Mouse (Mus musculus) megakaryocyte, adult 5-6 weeks (primary cell): Measurements from ENCODE around the gene Mars2. TPM values are rescaled to one million over a fixed set of nuclear protein-coding genes. Genes with fewer than 3 reads are reported as not detected.
A peak's percentile ranks its signal among the peaks of the same experiment; 100 is the strongest.

ENCODE experiments used
- ATAC-seq: 2 replicates; pipeline ENCODE4 v1.8.0; 2016; ENCODE audit warnings: mild to moderate bottlenecking, inconsistent platforms; ENCODE audit not compliant: poor library complexity, severe bottlenecking
- total RNA-seq, 2 experiments: library from RNA; stranded (forward) in 1 of 2; stranded (reverse) in 1 of 2; fragments of 153-499, 151-499 nt in 1 of 2; fragments of 221-1000, 200-1000 nt in 1 of 2; gene quantifications; 2 replicates each; pipeline versions ENCODE4 v1.2.3 to v1.2.4; 2015 to 2017

The Mars2 gene
- total RNA-seq (2015) (2.7 and 3.9 TPM in 2 replicates), total RNA-seq (2017) (3.7 and 4.1 TPM in 2 replicates)

- ATAC-seq: peak; percentile 96
These were observed at the start of gene Mars2 for GRCm38 (mm10) chr1:55236890-55237642. Mars2 (plus strand) TSS chr1:55237177.

- no peak for ATAC-seq
These were observed 45.0 kb upstream of the Mars2 start for GRCm38 (mm10) chr1:55192015-55192414.

GRCm38 (mm10) chr1:55192824-55193223 lies 44.2 kb upstream of the Mars2 start:
- ATAC-seq: peak; percentile 67; the same call in 1 of the 2 replicates

- no peak for ATAC-seq
These were observed 43.7 kb upstream of the Mars2 start for GRCm38 (mm10) chr1:55193316-55193715.

- ATAC-seq: no peak
These were observed 42.7 kb upstream of the Mars2 start for GRCm38 (mm10) chr1:55194064-55194915.

GRCm38 (mm10) chr1:55195021-55195420 lies 42.0 kb upstream of the Mars2 start:
- ATAC-seq: no peak

GRCm38 (mm10) chr1:55196327-55197003 lies 40.5 kb upstream of the Mars2 start:
- no peak for ATAC-seq

- no peak for ATAC-seq
These were observed 38.3 kb upstream of the Mars2 start for GRCm38 (mm10) chr1:55198719-55199118.

GRCm38 (mm10) chr1:55201850-55202752 lies 34.9 kb upstream of the Mars2 start:
- no peak for ATAC-seq

GRCm38 (mm10) chr1:55205808-55206327 lies 31.1 kb upstream of the Mars2 start:
- no peak for ATAC-seq

GRCm38 (mm10) chr1:55207561-55207960 lies 29.4 kb upstream of the Mars2 start:
- no peak for ATAC-seq

- no peak for ATAC-seq
These were observed 28.4 kb upstream of the Mars2 start for GRCm38 (mm10) chr1:55208500-55209140.

GRCm38 (mm10) chr1:55210202-55210965 lies 26.6 kb upstream of the Mars2 start:
- peak; percentile 97 for ATAC-seq

GRCm38 (mm10) chr1:55211081-55211480 lies 25.9 kb upstream of the Mars2 start:
- no peak for ATAC-seq

- no peak for ATAC-seq
These were observed 24.2 kb upstream of the Mars2 start for GRCm38 (mm10) chr1:55212771-55213170.

GRCm38 (mm10) chr1:55213475-55213874 lies 23.5 kb upstream of the Mars2 start:
- no peak for ATAC-seq

GRCm38 (mm10) chr1:55213936-55214335 lies 23.0 kb upstream of the Mars2 start:
- ATAC-seq: no peak

- peak; percentile 99 for ATAC-seq
These were observed 21.7 kb upstream of the Mars2 start for GRCm38 (mm10) chr1:55215185-55215813.
